Mouse (Mus musculus) lung, postnatal 10 days (tissue): ENCODE data around the gene Nup210l.
"Not testable (repeated sequence)": the region's sequence is repeated elsewhere in the genome, so short reads cannot be mapped to it uniquely, and the experiment has no call there.

Source experiments
- DNase-seq: peaks from one replicate; pipeline ENCODE4 v3.0.0; 2021

Nup210l gene

GRCm38 (mm10) chr3:90231507-90232333, 127.8 kb downstream of the Nup210l start, which contains the start of gene Jtb:
Gene Jtb, plus strand, starts transcription at chr3:90231597.
- DNase-seq, result peak; percentile 95

- DNase-seq, result no peak
These were observed 137.3 kb downstream of the Nup210l start for GRCm38 (mm10) chr3:90241251-90241650.

GRCm38 (mm10) chr3:90241669-90242358, 137.9 kb downstream of the Nup210l start:
- DNase-seq, result no peak

GRCm38 (mm10) chr3:90242984-90243775, 139.2 kb downstream of the Nup210l start, which contains the start of gene Creb3l4:
Gene Creb3l4, minus strand, starts transcription at chr3:90243512.
- peak; percentile 75 for DNase-seq

GRCm38 (mm10) chr3:90245406-90245805, 141.5 kb downstream of the Nup210l start:
- no peak for DNase-seq

GRCm38 (mm10) chr3:90247630-90247959, 143.7 kb downstream of the Nup210l start:
- no peak for DNase-seq

- peak; percentile 97 for DNase-seq
These were observed 144.2 kb downstream of the Nup210l start, which contains the start of gene Slc39a1 for GRCm38 (mm10) chr3:90247960-90248745. Gene Slc39a1, plus strand, starts transcription at chr3:90248172.

GRCm38 (mm10) chr3:90248746-90249100, 144.8 kb downstream of the Nup210l start:
- DNase-seq, result peak; percentile 60

- DNase-seq, result no peak
These were observed 146.9 kb downstream of the Nup210l start for GRCm38 (mm10) chr3:90250791-90251190.

GRCm38 (mm10) chr3:90251731-90252226, 147.8 kb downstream of the Nup210l start:
- not testable (repeated sequence) for DNase-seq

GRCm38 (mm10) chr3:90252659-90253058, 148.7 kb downstream of the Nup210l start:
- not testable (repeated sequence) for DNase-seq

GRCm38 (mm10) chr3:90253174-90253573, 149.2 kb downstream of the Nup210l start:
- not testable (repeated sequence) for DNase-seq

- peak; percentile 98 for DNase-seq
These were observed 149.9 kb downstream of the Nup210l start, which contains the start of gene Crtc2 for GRCm38 (mm10) chr3:90253653-90254418. Gene Crtc2, plus strand, starts transcription at chr3:90254163.

- peak; percentile 70 for DNase-seq
These were observed 150.7 kb downstream of the Nup210l start for GRCm38 (mm10) chr3:90254419-90255193.

- no peak for DNase-seq
These were observed 151.2 kb downstream of the Nup210l start for GRCm38 (mm10) chr3:90255194-90255565.

GRCm38 (mm10) chr3:90255784-90256353, 151.9 kb downstream of the Nup210l start:
- no peak for DNase-seq

- DNase-seq, result peak; percentile 21
These were observed 153.0 kb downstream of the Nup210l start for GRCm38 (mm10) chr3:90256731-90257530.

- DNase-seq, result no peak
These were observed 154.6 kb downstream of the Nup210l start for GRCm38 (mm10) chr3:90258521-90258920.
